Mouse (Mus musculus) kidney, adult 2 months (tissue): ENCODE measurements around the gene Evc2. TPM values are rescaled to one million over a fixed set of nuclear protein-coding genes. Genes with fewer than 3 reads are reported as not detected.
A peak's percentile ranks its signal among the peaks of the same experiment; 100 is the strongest.

Experiments
- DNase-seq: peaks from one replicate; pipeline ENCODE4 v3.0.0; 2021
- H3K27ac ChIP-seq: fragments of 200-500 bp; 2 replicates; pipeline ENCODE4 v1.5.1; 2012; ENCODE audit warnings: low read depth, low read length, control low read depth, inconsistent platforms; ENCODE audit not compliant: insufficient read depth
- H3K27me3 ChIP-seq: fragments of 200-500 bp; replicated peaks from 2 replicates; pipeline ENCODE4 v1.6.1; 2012; ENCODE audit warnings: mild to moderate bottlenecking, moderate library complexity, low read length, inconsistent platforms; ENCODE audit not compliant: control insufficient read depth, insufficient read depth
- H3K36me3 ChIP-seq: fragments of 200-500 bp; 2 replicates; pipeline ENCODE4 v1.6.1; 2012; ENCODE audit warnings: mild to moderate bottlenecking, moderate library complexity, low read length, inconsistent platforms; ENCODE audit not compliant: control insufficient read depth, insufficient read depth
- H3K4me1 ChIP-seq: fragments of 200-500 bp; 2 replicates; pipeline ENCODE4 v1.6.1; 2011; ENCODE audit warnings: low read length; ENCODE audit not compliant: control insufficient read depth, insufficient read depth
- H3K4me3 ChIP-seq: fragments of 200-500 bp; 2 replicates; pipeline ENCODE4 v1.5.1; 2011; ENCODE audit warnings: mild to moderate bottlenecking, low read depth, low read length, control low read depth; ENCODE audit not compliant: insufficient read depth
- CTCF ChIP-seq: fragments of 200-500 bp; conservative IDR thresholded peaks from 2 replicates; pipeline ENCODE4 v1.5.1; 2011; ENCODE audit warnings: low read depth, mild to moderate bottlenecking, control low read depth, low read length, moderate library complexity, mixed read lengths; ENCODE audit not compliant: insufficient read depth, insufficient read length
- POLR2A ChIP-seq: fragments of 200-500 bp; IDR thresholded peaks from one replicate; pipeline ENCODE4 v1.6.1; 2011; ENCODE audit warnings: low read depth, low read length, control low read depth
- WGBS: fragments of 180-500 bp; shearing (Covaris S2); methylation state at CpG from one replicate; pipeline ENCODE4 v1.1.7; 2018; 5-methylcytosine and 5-hydroxymethylcytosine counted together
- polyA plus RNA-seq: library from polyadenylated mRNA; depleted of rRNA; stranded (reverse); fragments of >200 nt; gene quantifications from 2 replicates; pipeline ENCODE4 v1.2.3, GENCODE M21; 2012

The Evc2 gene
- polyA plus RNA-seq, 1 experiment: 29.0 TPM

- H3K4me3 ChIP-seq: no peak overlapping the region
- DNase-seq: no peak
- H3K27ac ChIP-seq: no peak overlapping the region
- H3K4me1 ChIP-seq: no peaks in the 10 kb centered on the region
- TF ChIP-seq POLR2A (no peak), CTCF (no peak)
- H3K27me3 ChIP-seq: no peaks in the 10 kb centered on the region
- whole genome bisulfite sequencing: 61% methylated on average over 5 of the region's 5 CpGs
- no peaks in the 10 kb centered on the region; the same call in 1 of the 2 replicates for H3K36me3 ChIP-seq
Measured at GRCm38 (mm10) chr5:37362618-37363017, 24.3 kb downstream of the Evc2 start.

GRCm38 (mm10) chr5:37363284-37363683 is 25.0 kb downstream of the Evc2 start:
- Histone ChIP-seq H3K36me3 (no peaks in the 10 kb centered on the region; the same call in 1 of the 2 replicates), H3K4me3 (no peak overlapping the region), H3K27me3 (no peaks in the 10 kb centered on the region), H3K4me1 (no peaks in the 10 kb centered on the region), H3K27ac (no peak overlapping the region)
- WGBS: 92% methylated on average over 5 of the region's 5 CpGs
- TF ChIP-seq CTCF (no peak), POLR2A (no peak)
- no peak for DNase-seq

- H3K27ac ChIP-seq: no peak overlapping the region
- no peaks in the 10 kb centered on the region for H3K4me1 ChIP-seq
- H3K4me3 ChIP-seq: no peak overlapping the region
- TF ChIP-seq POLR2A (no peak), CTCF (no peak; the same call in 1 of the 2 replicates)
- peak; percentile 19 for DNase-seq
- no peaks in the 10 kb centered on the region for H3K36me3 ChIP-seq
- H3K27me3 ChIP-seq: no peaks in the 10 kb centered on the region
Measured at GRCm38 (mm10) chr5:37365751-37366150, 27.5 kb downstream of the Evc2 start.

DNA sequence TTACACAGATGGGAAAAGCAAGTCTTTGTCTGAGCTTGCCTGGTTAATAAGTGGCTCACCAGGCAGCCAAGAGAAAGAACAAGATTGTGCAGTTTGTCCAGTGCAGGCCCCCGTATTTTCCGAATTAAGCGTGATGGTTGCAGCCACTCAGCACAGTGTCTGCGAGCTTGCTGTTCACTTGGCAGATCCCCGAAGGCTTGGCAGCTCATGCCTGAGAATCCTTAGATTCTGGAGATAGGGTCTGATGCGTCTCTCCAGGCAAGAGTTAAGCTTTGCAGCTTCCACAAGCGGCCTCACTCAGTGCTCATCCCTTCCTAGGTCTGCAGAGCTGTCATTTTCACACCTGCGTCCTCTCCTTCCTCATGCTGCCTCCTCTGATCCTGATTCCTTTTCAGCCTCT is 30.5 kb downstream of the Evc2 start:
- H3K27ac ChIP-seq: no peak overlapping the region
- no peak for DNase-seq
- TF ChIP-seq POLR2A (no peak), CTCF (no peak)
- no peaks in the 10 kb centered on the region for H3K4me1 ChIP-seq
- 82% methylated on average over 8 of the region's 8 CpGs for WGBS
- no peak overlapping the region for H3K4me3 ChIP-seq
- no peaks in the 10 kb centered on the region; the same call in none of the 2 replicates for H3K36me3 ChIP-seq
- H3K27me3 ChIP-seq: no peaks in the 10 kb centered on the region

DNA sequence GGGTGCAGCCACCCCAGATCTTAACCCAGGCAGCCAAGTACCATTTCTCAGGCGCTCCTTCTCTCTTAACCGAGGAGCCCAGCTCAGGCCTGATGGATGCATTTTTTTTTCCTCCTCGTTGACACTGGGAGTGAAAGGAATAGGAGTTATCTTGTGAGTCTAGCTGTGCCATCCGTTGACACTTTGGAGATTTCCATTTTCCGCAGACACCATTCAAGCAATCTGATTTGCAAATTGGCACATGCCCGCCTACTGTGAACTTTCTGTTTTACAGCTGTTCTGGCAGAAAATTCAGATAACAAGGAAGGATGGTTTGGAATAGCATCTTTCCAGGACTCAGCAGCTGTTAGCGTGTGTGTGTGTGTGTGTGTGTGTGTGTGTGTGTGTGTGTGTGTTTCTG is 39.1 kb downstream of the Evc2 start:
- 93% methylated on average over 7 of the region's 7 CpGs for WGBS
- Histone ChIP-seq H3K4me1 (no peaks in the 10 kb centered on the region), H3K36me3 (no peaks in the 10 kb centered on the region; the same call in 1 of the 2 replicates), H3K27me3 (no peaks in the 10 kb centered on the region), H3K4me3 (no peak overlapping the region), H3K27ac (no peak overlapping the region)
- TF ChIP-seq CTCF (no peak), POLR2A (no peak)
- DNase-seq: no peak

- Histone ChIP-seq H3K4me3 (no peak overlapping the region), H3K27me3 (no peaks in the 10 kb centered on the region), H3K27ac (no peak overlapping the region), H3K36me3 (no peaks in the 10 kb centered on the region; the same call in none of the 2 replicates), H3K4me1 (no peaks in the 10 kb centered on the region)
- WGBS: 85% methylated on average over 4 of the region's 4 CpGs
- TF ChIP-seq CTCF (no peak), POLR2A (no peak)
- DNase-seq: no peak
Measured at GRCm38 (mm10) chr5:37380641-37381040, 42.3 kb downstream of the Evc2 start.

- no peaks in the 10 kb centered on the region for H3K27me3 ChIP-seq
- DNase-seq: no peak
- TF ChIP-seq POLR2A (no peak), CTCF (no peak; the same call in 1 of the 2 replicates)
- no peaks in the 10 kb centered on the region for H3K4me1 ChIP-seq
- H3K4me3 ChIP-seq: no peak overlapping the region
- H3K36me3 ChIP-seq: no peaks in the 10 kb centered on the region; the same call in none of the 2 replicates
- no peak overlapping the region for H3K27ac ChIP-seq
- WGBS: 86% methylated on average over 3 of the region's 3 CpGs
Measured at GRCm38 (mm10) chr5:37383570-37383969, 45.3 kb downstream of the Evc2 start.
